Mouse (Mus musculus): ENCODE results near the gene Atp10a.

- TF ChIP-seq GATA1 (IDR thresholded peaks at IDR 0.05; ENCODE audit: low read length) (no peak), TAL1 (IDR thresholded peaks at IDR 0.05; ENCODE audit: low read length) (no peak)
These were observed 111.3 kb downstream of the Atp10a start for GRCm38 (mm10) chr7:58767257-58767656.

Measured in erythroblast, embryonic 14.5 days (primary cell).